Mouse (Mus musculus) cerebellum, postnatal 4 days (tissue): ENCODE results near the gene Zdhhc19.

Source experiments
- DNase-seq, 2 experiments: peaks; one replicate each; pipeline ENCODE4 v3.0.0; 2022; ENCODE audit warnings: low spot score in 2 of 2, mixed read lengths in 1 of 2

Zdhhc19 gene

DNA sequence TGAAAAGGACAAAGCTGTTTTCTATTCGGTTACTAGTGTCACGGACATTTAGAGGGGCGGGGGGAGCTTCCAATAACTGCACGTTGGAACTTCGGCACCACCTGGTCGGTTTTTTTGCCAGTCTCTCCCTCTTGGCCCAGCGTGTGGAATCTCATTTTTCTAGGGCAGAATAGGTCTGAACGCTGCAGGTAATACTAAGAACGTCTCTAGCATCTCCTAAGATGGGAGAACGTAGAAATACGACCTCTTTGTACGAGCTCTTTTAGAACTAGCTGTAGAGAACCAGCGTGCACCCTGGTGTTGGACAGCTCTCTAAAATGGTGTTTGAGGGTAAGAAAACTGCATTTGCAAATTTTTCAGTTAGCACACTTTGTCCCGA, 113.3 kb downstream of the Zdhhc19 start:
- DNase-seq, result no peak

DNA sequence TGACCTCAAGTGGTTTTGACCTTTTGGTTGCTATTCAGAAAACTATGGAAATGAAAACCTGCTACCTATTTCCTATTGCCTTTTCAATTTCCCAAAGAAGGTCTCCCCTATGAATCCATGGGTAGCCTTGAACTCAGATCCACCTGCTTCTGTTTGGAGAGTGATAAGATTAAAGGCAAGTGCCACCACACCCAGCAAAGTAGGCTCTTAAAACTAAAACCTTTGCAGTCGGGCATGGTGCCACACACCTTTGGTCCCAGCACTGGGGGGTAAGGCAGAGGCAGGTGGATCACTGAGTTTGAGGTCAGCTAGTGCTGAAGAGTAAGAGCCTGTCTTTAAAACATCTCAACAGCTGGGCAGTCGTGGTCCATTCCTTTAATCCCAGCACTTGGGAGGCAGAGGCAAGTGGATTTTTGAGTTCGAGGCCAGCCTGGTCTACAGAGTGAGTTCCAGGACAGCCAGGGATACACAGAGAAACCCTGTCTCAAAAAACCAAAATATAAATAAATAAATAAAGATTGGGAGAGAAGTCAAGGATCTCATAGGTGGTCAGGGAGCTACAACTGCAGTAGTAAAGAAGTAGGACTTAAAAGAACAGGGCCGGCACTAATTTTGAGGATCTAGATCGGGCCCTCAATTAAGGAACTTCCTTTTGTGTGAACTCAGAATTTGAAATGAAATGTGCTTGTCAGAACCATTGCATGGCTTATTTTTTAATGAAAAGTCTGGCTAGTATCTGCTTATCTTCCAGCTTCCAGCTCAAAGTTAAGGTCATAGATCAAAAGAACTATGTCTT, 114.6 kb downstream of the Zdhhc19 start:
- DNase-seq, result no peak
